Mouse (Mus musculus) E14TG2a.4 (cell line): ENCODE data around the gene Usf1.

ENCODE experiments used
- CTCF ChIP-seq: conservative IDR thresholded peaks from 2 replicates; pipeline ENCODE4 v1.5.1; 2014; ENCODE audit warnings: low read length
- NANOG ChIP-seq: IDR thresholded peaks from 2 replicates; pipeline ENCODE4 v1.6.1; 2014; ENCODE audit warnings: borderline replicate concordance, low read length, mixed read lengths

- no peak for TF ChIP-seq CTCF
- TF ChIP-seq NANOG = no peak
Measured at GRCm38 (mm10) chr1:171375646-171376097, 35.4 kb upstream of the Usf1 start.
